Mouse (Mus musculus) gastrocnemius, adult 8-10 months (tissue): ENCODE data around the gene Olfr825. TPM values are rescaled to one million over a fixed set of nuclear protein-coding genes. Genes with fewer than 3 reads are reported as not detected.
"Not testable (repeated sequence)": the region's sequence is repeated elsewhere in the genome, so short reads cannot be mapped to it uniquely, and the experiment has no call there.

Experiments
- DNase-seq, 2 experiments: peaks; one replicate each; pipeline ENCODE4 v3.0.0; 2022; ENCODE audit warnings: low spot score in 2 of 2
- total RNA-seq, 4 experiments: library from RNA; stranded (reverse); gene quantifications; 2 replicates each; pipeline ENCODE4 v1.2.4; 2022

Olfr825 gene
- not detected for total RNA-seq

- DNase-seq: no peak
These were observed at the start of gene Olfr825 for GRCm38 (mm10) chr10:130166666-130167065. Gene Olfr825, minus strand, starts transcription at chr10:130166766.

GRCm38 (mm10) chr10:130214303-130214702 lies 47.7 kb upstream of the Olfr825 start, which contains the start of gene Olfr827:
Gene Olfr827, minus strand, starts transcription at chr10:130214403.
- DNase-seq: no peak

- no peak for DNase-seq
These were observed 17.5 kb upstream of the Olfr825 start, which contains the start of gene Olfr826 for GRCm38 (mm10) chr10:130184086-130184485. Gene Olfr826, minus strand, starts transcription at chr10:130184186.

GRCm38 (mm10) chr10:130165196-130165595 lies 1.4 kb downstream of the Olfr825 start:
- no peak for DNase-seq

GRCm38 (mm10) chr10:130144121-130144520 lies 22.4 kb downstream of the Olfr825 start:
- DNase-seq: no peak

GRCm38 (mm10) chr10:130142481-130142880 lies 24.1 kb downstream of the Olfr825 start:
- DNase-seq: not testable (repeated sequence)

- no peak for DNase-seq
These were observed 31.8 kb downstream of the Olfr825 start for GRCm38 (mm10) chr10:130134811-130135210.

GRCm38 (mm10) chr10:130129900-130130299 lies 36.7 kb downstream of the Olfr825 start, which contains the start of gene Olfr824:
Gene Olfr824, minus strand, starts transcription at chr10:130130000.
- not testable (repeated sequence) for DNase-seq

- DNase-seq: not testable (repeated sequence)
These were observed 50.5 kb downstream of the Olfr825 start for GRCm38 (mm10) chr10:130116045-130116444.

- DNase-seq: not testable (repeated sequence)
These were observed 51.3 kb downstream of the Olfr825 start, which contains the start of gene Olfr823 for GRCm38 (mm10) chr10:130115283-130115682. Gene Olfr823, minus strand, starts transcription at chr10:130115383.

Other genes starting within 250 kb of the Olfr825 start
- not detected for gene Olfr818, start 217.7 kb downstream of the Olfr825 start, total RNA-seq
- not detected for gene Olfr819, start 199.5 kb downstream of the Olfr825 start, total RNA-seq
- not detected for gene Olfr247, start 190.6 kb downstream of the Olfr825 start, total RNA-seq
- not detected for gene Gm10310, start 181.7 kb downstream of the Olfr825 start, total RNA-seq
- gene Olfr820, start 154.1 kb downstream of the Olfr825 start, total RNA-seq: not detected
- not detected for gene Olfr821, start 136.4 kb downstream of the Olfr825 start, total RNA-seq
- not detected for gene Olfr822, start 95.6 kb downstream of the Olfr825 start, total RNA-seq
- not detected for gene Olfr823, start 51.4 kb downstream of the Olfr825 start, total RNA-seq
- not detected for gene Olfr824, start 36.8 kb downstream of the Olfr825 start, total RNA-seq
- gene Olfr826, start 17.4 kb upstream of the Olfr825 start, total RNA-seq: not detected
- gene Olfr827, start 47.6 kb upstream of the Olfr825 start, total RNA-seq: not detected
- gene Neurod4, start 113.5 kb upstream of the Olfr825 start, total RNA-seq: not detected
- gene Tespa1, start 156.1 kb upstream of the Olfr825 start, total RNA-seq: under 1 TPM; 0.19 to 0.27 (median 0.24) TPM
- not detected for gene Vmn2r84, start 227.6 kb upstream of the Olfr825 start, total RNA-seq